Mouse (Mus musculus): ENCODE measurements around the gene Srm. TPM values are rescaled to one million over a fixed set of nuclear protein-coding genes. Genes with fewer than 3 reads are reported as not detected.

The Srm gene
- total and polyA plus RNA-seq, 3 experiments: 136 to 640 (median 151) TPM

GRCm38 (mm10) chr4:148633395-148634061 is 42.2 kb downstream of the Srm start:
- in situ Hi-C loops (cut with MboI; ENCODE audit: low pct_ligation_motif_present, low pct_unique_long_range_greater_than_20kb, low sequenced_read_pairs) (no loop called here), dilution Hi-C loops (cut with MboI; ENCODE audit: extremely low pct_ligation_motif_present, extremely low pct_unique_long_range_greater_than_20kb, low sequenced_read_pairs) (no loop called here)
- no peaks in the 10 kb centered on the region for H3K27me3 ChIP-seq (replicated peaks)
- H3K4me3 ChIP-seq (replicated peaks in 1 of 3; ENCODE audit: low read depth in 2 of 3, low read length in 2 of 3, poor library complexity in 1 of 3): no peak overlapping the region
- H3K36me3 ChIP-seq (replicated peaks in 1 of 2; ENCODE audit: control insufficient read depth in 1 of 2, insufficient read depth in 1 of 2, low read length in 1 of 2): no peaks in the 10 kb centered on the region
- H3K4me1 ChIP-seq (ENCODE audit: control insufficient read depth in 1 of 2, insufficient read depth in 2 of 2): peaks cover 5 to 23% of the 10 kb centered on the region in 2 experiments; a peak in 3 of 4 replicates
- H3K4me2 ChIP-seq (ENCODE audit: insufficient read depth, low read depth, poor library complexity, severe bottlenecking): no peak overlapping the region
- H3K9ac ChIP-seq (ENCODE audit: insufficient read depth, low read depth): no peak overlapping the region
- H3K27ac ChIP-seq (ENCODE audit: insufficient read depth, low read depth): no peak overlapping the region
- DNase-seq (ENCODE audit: extremely low read depth): no peak
- TF ChIP-seq CTCF (conservative IDR thresholded peaks at IDR 0.05 in 1 of 2, IDR thresholded peaks at IDR 0.05 in 1 of 2; ENCODE audit: low read depth in 2 of 2, low read length in 2 of 2): no peak
- no peak for TF ChIP-seq ZMIZ1 (IDR thresholded peaks at IDR 0.05; ENCODE audit: low read depth, low read length)
- no peak for TF ChIP-seq ELF1 (IDR thresholded peaks at IDR 0.05; ENCODE audit: low read depth, low read length)
- no peak for TF ChIP-seq CHD2 (IDR thresholded peaks at IDR 0.05; ENCODE audit: low read length)
- H3K9me3 ChIP-seq (replicated peaks; ENCODE audit: low read length): no peaks in the 10 kb centered on the region
- no peaks in the 10 kb centered on the region for H3K79me2 ChIP-seq (replicated peaks; ENCODE audit: control insufficient read depth, extremely low read depth, insufficient read depth, poor library complexity, severe bottlenecking)

- H3K4me3 ChIP-seq (replicated peaks in 1 of 3; ENCODE audit: low read depth in 2 of 3, low read length in 2 of 3, poor library complexity in 1 of 3): no peak overlapping the region
- H3K9ac ChIP-seq (ENCODE audit: insufficient read depth, low read depth): no peak overlapping the region
- dilution Hi-C loops (cut with MboI; ENCODE audit: extremely low pct_ligation_motif_present, extremely low pct_unique_long_range_greater_than_20kb, low sequenced_read_pairs): no loop called here
- in situ Hi-C loops (cut with MboI; ENCODE audit: low pct_ligation_motif_present, low pct_unique_long_range_greater_than_20kb, low sequenced_read_pairs): no loop called here
- no peaks in the 10 kb centered on the region for H3K36me3 ChIP-seq (replicated peaks in 1 of 2; ENCODE audit: control insufficient read depth in 1 of 2, insufficient read depth in 1 of 2, low read length in 1 of 2)
- H3K9me3 ChIP-seq (replicated peaks; ENCODE audit: low read length): no peaks in the 10 kb centered on the region
- H3K4me2 ChIP-seq (ENCODE audit: insufficient read depth, low read depth, poor library complexity, severe bottlenecking): no peak overlapping the region
- H3K79me2 ChIP-seq (replicated peaks; ENCODE audit: control insufficient read depth, extremely low read depth, insufficient read depth, poor library complexity, severe bottlenecking): no peaks in the 10 kb centered on the region
- peaks cover 5 to 26% of the 10 kb centered on the region in 2 experiments; a peak in 3 of 4 replicates for H3K4me1 ChIP-seq (ENCODE audit: control insufficient read depth in 1 of 2, insufficient read depth in 2 of 2)
- no peak for DNase-seq (ENCODE audit: extremely low read depth)
- no peak overlapping the region for H3K27ac ChIP-seq (ENCODE audit: insufficient read depth, low read depth)
- TF ChIP-seq POLR2AphosphoS2 (IDR thresholded peaks at IDR 0.05; ENCODE audit: low read depth, low read length) (no peak), JUN (IDR thresholded peaks at IDR 0.05; ENCODE audit: insufficient read depth, low read depth, low read length) (no peak), HCFC1 (IDR thresholded peaks at IDR 0.05; ENCODE audit: low read depth, low read length) (no peak)
- H3K27me3 ChIP-seq (replicated peaks): no peaks in the 10 kb centered on the region
These were observed 44.0 kb downstream of the Srm start for GRCm38 (mm10) chr4:148635309-148635708.

- Histone ChIP-seq H3K27ac (ENCODE audit: insufficient read depth, low read depth) (no peak overlapping the region), H3K9me3 (replicated peaks; ENCODE audit: low read length) (no peaks in the 10 kb centered on the region), H3K4me2 (ENCODE audit: insufficient read depth, low read depth, poor library complexity, severe bottlenecking) (peak overlapping the region; percentile 21; the same call in 1 of the 2 replicates), H3K4me1 (ENCODE audit: control insufficient read depth in 1 of 2, insufficient read depth in 2 of 2) (peaks cover 5 to 13% of the 10 kb centered on the region in 2 experiments; a peak in 3 of 4 replicates), H3K4me3 (replicated peaks in 1 of 3; ENCODE audit: low read depth in 2 of 3, low read length in 2 of 3, poor library complexity in 1 of 3) (no peak overlapping the region), H3K27me3 (replicated peaks) (no peaks in the 10 kb centered on the region), H3K79me2 (replicated peaks; ENCODE audit: control insufficient read depth, extremely low read depth, insufficient read depth, poor library complexity, severe bottlenecking) (no peaks in the 10 kb centered on the region), H3K36me3 (replicated peaks in 1 of 2; ENCODE audit: control insufficient read depth in 1 of 2, insufficient read depth in 1 of 2, low read length in 1 of 2) (no peaks in the 10 kb centered on the region), H3K9ac (ENCODE audit: insufficient read depth, low read depth) (no peak overlapping the region)
- TF ChIP-seq NRF1 (IDR thresholded peaks at IDR 0.05; ENCODE audit: low read depth, low read length) (0 out of 2 replicates have a peak, but pooled peaks have one; percentile 20), PAX5 (IDR thresholded peaks at IDR 0.05; ENCODE audit: low read length) (no peak), MEF2A (IDR thresholded peaks at IDR 0.05; ENCODE audit: borderline replicate concordance, low read depth, low read length) (no peak), MAZ (IDR thresholded peaks at IDR 0.05; ENCODE audit: low read depth, low read length) (no peak), RAD21 (IDR thresholded peaks at IDR 0.05; ENCODE audit: low read depth, low read length) (no peak), MAX (IDR thresholded peaks at IDR 0.05; ENCODE audit: low read length) (no peak), JUND (conservative IDR thresholded peaks at IDR 0.05; ENCODE audit: low read depth, low read length) (no peak), KAT2A (IDR thresholded peaks at IDR 0.05; ENCODE audit: insufficient replicate concordance, low read length) (no peak), BHLHE40 (IDR thresholded peaks at IDR 0.05; ENCODE audit: low read depth, low read length) (peak; percentile 52; the same call in 1 of the 2 replicates), SIN3A (IDR thresholded peaks at IDR 0.05; ENCODE audit: low read length) (no peak), SMC3 (IDR thresholded peaks at IDR 0.05; ENCODE audit: low read depth, low read length) (no peak), TCF12 (IDR thresholded peaks at IDR 0.05; ENCODE audit: low read depth, low read length) (no peak), USF1 (IDR thresholded peaks at IDR 0.05; ENCODE audit: low read depth, low read length) (no peak), MAFK (IDR thresholded peaks at IDR 0.05; ENCODE audit: insufficient replicate concordance, low read length) (no peak), POLR2AphosphoS2 (IDR thresholded peaks at IDR 0.05; ENCODE audit: low read depth, low read length) (no peak)
- dilution Hi-C loops (cut with MboI; ENCODE audit: extremely low pct_ligation_motif_present, extremely low pct_unique_long_range_greater_than_20kb, low sequenced_read_pairs) (no loop called here), in situ Hi-C loops (cut with MboI; ENCODE audit: low pct_ligation_motif_present, low pct_unique_long_range_greater_than_20kb, low sequenced_read_pairs) (no loop called here)
- DNase-seq (ENCODE audit: extremely low read depth): no peak
These were observed 47.0 kb downstream of the Srm start for GRCm38 (mm10) chr4:148638302-148638701.

All from CH12.LX (cell line).